Mouse (Mus musculus) MEL-GATA-1-ER (cell line): Measurements from ENCODE around the gene Gm382.

Experiments
- DNase-seq: peaks from one replicate; pipeline ENCODE4 v3.0.0-alpha.2; 2012; ENCODE audit warnings: low read depth; ENCODE audit errors: extremely low read depth

The Gm382 gene

GRCm38 (mm10) chrX:127039672-127040071 lies at the start of gene Gm382:
Gene Gm382, plus strand, starts transcription at chrX:127039972.
- no peak for DNase-seq

GRCm38 (mm10) chrX:127070179-127070578 lies 30.4 kb downstream of the Gm382 start:
- no peak for DNase-seq

GRCm38 (mm10) chrX:127091282-127091681 lies 51.5 kb downstream of the Gm382 start:
- no peak for DNase-seq

GRCm38 (mm10) chrX:127093036-127093435 lies 53.3 kb downstream of the Gm382 start:
- DNase-seq = no peak

- DNase-seq = no peak
Measured at GRCm38 (mm10) chrX:127093961-127094360, 54.2 kb downstream of the Gm382 start.

GRCm38 (mm10) chrX:127104341-127104740 lies 64.6 kb downstream of the Gm382 start:
- DNase-seq = no peak
